Mouse (Mus musculus): ENCODE results near the gene Sorbs1.

DNA sequence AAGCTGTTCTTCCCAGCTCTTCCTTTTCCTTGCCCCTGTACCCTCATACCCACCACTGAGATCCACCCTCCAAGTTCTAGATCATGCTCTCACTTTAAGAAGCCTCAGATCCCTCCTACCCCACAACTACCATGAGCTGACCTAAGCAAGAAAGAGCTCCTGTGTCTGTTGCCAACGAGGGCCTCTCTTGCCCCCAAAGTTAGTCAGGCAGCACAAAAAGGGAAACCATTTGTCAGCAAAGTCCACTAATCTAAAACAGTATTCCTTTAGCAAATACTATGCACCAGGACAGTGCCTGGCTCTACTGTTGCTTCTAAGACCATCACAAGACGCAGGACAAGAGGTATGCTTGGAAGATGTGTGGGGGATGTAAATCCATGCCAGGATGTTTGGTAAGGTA lies 106.4 kb downstream of the Sorbs1 start:
- TF ChIP-seq CTCF (conservative IDR thresholded peaks at IDR 0.05; ENCODE audit: low read length) (no peak), POU5F1 (IDR thresholded peaks at IDR 0.05; ENCODE audit: borderline replicate concordance, low read length) (no peak), NANOG (IDR thresholded peaks at IDR 0.05; ENCODE audit: borderline replicate concordance, low read length) (no peak)

Measured in E14TG2a.4 (cell line).